Mouse (Mus musculus) limb, embryonic 14.5 days (tissue): Measurements from ENCODE around the gene Olfr1089. TPM values are rescaled to one million over a fixed set of nuclear protein-coding genes. Genes with fewer than 3 reads are reported as not detected.

Source experiments
- ATAC-seq: fragments of 200-750 bp; cut with Nextera tagmentation; 2 replicates; pipeline ENCODE4 v1.8.0; 2017; ENCODE audit warnings: low read depth, moderate number of reproducible peaks, moderate TSS enrichment; ENCODE audit not compliant: low FRiP score
- DNase-seq: peaks from one replicate; pipeline ENCODE4 v3.0.0-alpha.2; 2015; ENCODE audit warnings: low spot score
- H3K27ac ChIP-seq: fragments of 300-500 bp; sonication (generic); replicated peaks from 2 replicates; pipeline ENCODE4 v1.5.1; 2014; ENCODE audit warnings: low read depth, mild to moderate bottlenecking, low read length, moderate library complexity, mixed read lengths
- H3K27me3 ChIP-seq: fragments of 300-500 bp; sonication (generic); 2 replicates; pipeline ENCODE4 v1.6.1; 2014; ENCODE audit warnings: low read length, mixed read lengths; ENCODE audit not compliant: control insufficient read depth, insufficient read depth
- H3K36me3 ChIP-seq: fragments of 300-500 bp; sonication (generic); 2 replicates; pipeline ENCODE4 v1.6.1; 2014; ENCODE audit warnings: mild to moderate bottlenecking, low read length, moderate library complexity, mixed read lengths; ENCODE audit not compliant: control insufficient read depth, insufficient read depth
- H3K4me1 ChIP-seq: fragments of 300-500 bp; sonication (generic); 2 replicates; pipeline ENCODE4 v1.6.1; 2014; ENCODE audit warnings: antibody characterized with exemption, low read length, mixed read lengths; ENCODE audit not compliant: control insufficient read depth, insufficient read depth
- H3K4me2 ChIP-seq: fragments of 300-500 bp; sonication (generic); replicated peaks from 2 replicates; pipeline ENCODE4 v1.6.1; 2014; ENCODE audit warnings: low read depth, mild to moderate bottlenecking, low read length, moderate library complexity; ENCODE audit not compliant: severe bottlenecking
- H3K4me3 ChIP-seq: fragments of 300-500 bp; sonication (generic); replicated peaks from 2 replicates; pipeline ENCODE4 v1.5.1; 2014; ENCODE audit warnings: low read length
- H3K9ac ChIP-seq: fragments of 300-500 bp; sonication (generic); 2 replicates; pipeline ENCODE4 v1.6.1; 2014; ENCODE audit warnings: mild to moderate bottlenecking, low read depth, low read length, moderate library complexity; ENCODE audit not compliant: severe bottlenecking
- H3K9me3 ChIP-seq: fragments of 300-500 bp; sonication (generic); 2 replicates; pipeline ENCODE4 v1.6.1; 2016; ENCODE audit warnings: low read length; ENCODE audit not compliant: control insufficient read depth
- POLR2A ChIP-seq: fragments of 200-500 bp; IDR thresholded peaks from 2 replicates; pipeline ENCODE4 v1.8.0; 2012; ENCODE audit warnings: inconsistent platforms, mild to moderate bottlenecking, moderate library complexity, borderline replicate concordance; ENCODE audit not compliant: insufficient read depth, insufficient read length; ENCODE audit errors: extremely low read depth
- WGBS: fragments of 180-500 bp; shearing (Covaris S2); extraction: QIAGEN DNeasy Blood & Tissue Kit; methylation state at CpG from one replicate; pipeline ENCODE4 v1.1.7; 2014; 5-methylcytosine and 5-hydroxymethylcytosine counted together
- polyA plus RNA-seq, 2 experiments: library from polyadenylated mRNA; depleted of rRNA in 1 of 2; stranded (reverse) in 1 of 2; unstranded in 1 of 2; fragments of >200 nt; fragmentation: Nextera tagmentation in 1 of 2; extraction: Ambion mirVana in 1 of 2; gene quantifications; 2 replicates each; pipeline versions ENCODE4 v1.2.1 to v1.2.3; 2012 to 2014

The Olfr1089 gene
- polyA plus RNA-seq (2012; rRNA removed) (not detected in 2 replicates), polyA plus RNA-seq (2014; fragmentation: Nextera tagmentation; extraction: Ambion mirVana) (not detected in 2 replicates)

- Histone ChIP-seq H3K9ac (no peak within 1 kb of the TSS), H3K27me3 (no peaks in the 10 kb centered on the region), H3K4me3 (no peak within 1 kb of the TSS), H3K27ac (no peak within 1 kb of the TSS), H3K4me2 (no peak within 1 kb of the TSS), H3K36me3 (no peaks in the 10 kb centered on the region), H3K9me3 (no peaks in the 10 kb centered on the region), H3K4me1 (no peaks in the 10 kb centered on the region)
- ATAC-seq (no peak), DNase-seq (no peak)
- TF ChIP-seq POLR2A: no peak
These were observed at the start of gene Olfr1089 for GRCm38 (mm10) chr2:86733601-86734000. TSS of gene Olfr1089 (minus strand) at chr2:86733701.

GRCm38 (mm10) chr2:86782179-86782578 lies 48.7 kb upstream of the Olfr1089 start, which contains the start of gene Olfr1093:
TSS of gene Olfr1093 (plus strand) at chr2:86782479.
- no peak for TF ChIP-seq POLR2A
- no peak within 1 kb of the TSS for H3K4me2 ChIP-seq
- H3K36me3 ChIP-seq: no peaks in the 10 kb centered on the region
- H3K9ac ChIP-seq: no peak within 1 kb of the TSS
- DNase-seq (no peak), ATAC-seq (no peak)
- no peaks in the 10 kb centered on the region for H3K27me3 ChIP-seq
- 80% methylated on average over 2 of the region's 2 CpGs for WGBS
- no peak within 1 kb of the TSS for H3K4me3 ChIP-seq
- H3K27ac ChIP-seq: no peak within 1 kb of the TSS
- no peaks in the 10 kb centered on the region for H3K9me3 ChIP-seq
- H3K4me1 ChIP-seq: no peaks in the 10 kb centered on the region

GRCm38 (mm10) chr2:86761050-86761449 lies 27.5 kb upstream of the Olfr1089 start:
- no peak overlapping the region for H3K4me3 ChIP-seq
- no peaks in the 10 kb centered on the region for H3K9me3 ChIP-seq
- no peaks in the 10 kb centered on the region for H3K4me1 ChIP-seq
- DNase-seq (no peak), ATAC-seq (no peak)
- H3K36me3 ChIP-seq: no peaks in the 10 kb centered on the region
- no peak for TF ChIP-seq POLR2A
- 97% methylated on average over 6 of the region's 6 CpGs for WGBS
- no peak overlapping the region for H3K27ac ChIP-seq
- no peak overlapping the region for H3K4me2 ChIP-seq
- no peak overlapping the region for H3K9ac ChIP-seq
- no peaks in the 10 kb centered on the region for H3K27me3 ChIP-seq

- TF ChIP-seq POLR2A: no peak
- 82% methylated on average over 1 of the region's 1 CpGs for WGBS
- no peak for DNase-seq
- Histone ChIP-seq H3K4me2 (no peak within 1 kb of the TSS), H3K27me3 (no peaks in the 10 kb centered on the region), H3K27ac (no peak within 1 kb of the TSS), H3K4me1 (no peaks in the 10 kb centered on the region), H3K4me3 (no peak within 1 kb of the TSS), H3K9ac (no peak within 1 kb of the TSS), H3K9me3 (no peaks in the 10 kb centered on the region), H3K36me3 (no peaks in the 10 kb centered on the region)
- no peak for ATAC-seq
These were observed 25.4 kb upstream of the Olfr1089 start, which contains the start of gene Olfr1090 for GRCm38 (mm10) chr2:86758893-86759292. TSS of gene Olfr1090 (minus strand) at chr2:86758993.

GRCm38 (mm10) chr2:86698295-86698694 lies 35.2 kb downstream of the Olfr1089 start, which contains the start of gene Olfr1087:
TSS of gene Olfr1087 (minus strand) at chr2:86698395.
- Histone ChIP-seq H3K27ac (no peak within 1 kb of the TSS), H3K27me3 (no peaks in the 10 kb centered on the region), H3K9me3 (no peaks in the 10 kb centered on the region), H3K4me2 (no peak within 1 kb of the TSS), H3K4me1 (no peaks in the 10 kb centered on the region), H3K9ac (no peak within 1 kb of the TSS), H3K4me3 (no peak within 1 kb of the TSS), H3K36me3 (no peaks in the 10 kb centered on the region)
- ATAC-seq (no peak), DNase-seq (no peak)
- no peak for TF ChIP-seq POLR2A

Other genes with a start within 250 kb of the Olfr1089 start
- gene Olfr228, start 246.3 kb downstream of the Olfr1089 start, polyA plus RNA-seq (2012; rRNA removed): not detected in 2 replicates
- not detected in 2 replicates for gene Olfr228, start 246.3 kb downstream of the Olfr1089 start, polyA plus RNA-seq (2014; fragmentation: Nextera tagmentation; extraction: Ambion mirVana)
- gene Olfr1076, start 225.2 kb downstream of the Olfr1089 start, polyA plus RNA-seq (2012; rRNA removed): not detected in 2 replicates
- gene Olfr1076, start 225.2 kb downstream of the Olfr1089 start, polyA plus RNA-seq (2014; fragmentation: Nextera tagmentation; extraction: Ambion mirVana): not detected in 2 replicates
- not detected in 2 replicates for gene Olfr1079, start 191.2 kb downstream of the Olfr1089 start, polyA plus RNA-seq (2012; rRNA removed)
- not detected in 2 replicates for gene Olfr1079, start 191.2 kb downstream of the Olfr1089 start, polyA plus RNA-seq (2014; fragmentation: Nextera tagmentation; extraction: Ambion mirVana)
- gene Olfr1080, start 175.5 kb downstream of the Olfr1089 start, polyA plus RNA-seq (2012; rRNA removed): not detected in 2 replicates
- not detected in 2 replicates for gene Olfr1080, start 175.5 kb downstream of the Olfr1089 start, polyA plus RNA-seq (2014; fragmentation: Nextera tagmentation; extraction: Ambion mirVana)
- gene Olfr1082, start 134.7 kb downstream of the Olfr1089 start, polyA plus RNA-seq (2012; rRNA removed): not detected in 2 replicates
- not detected in 2 replicates for gene Olfr1082, start 134.7 kb downstream of the Olfr1089 start, polyA plus RNA-seq (2014; fragmentation: Nextera tagmentation; extraction: Ambion mirVana)
- not detected in 2 replicates for gene Olfr1084, start 94.0 kb downstream of the Olfr1089 start, polyA plus RNA-seq (2012; rRNA removed)
- not detected in 2 replicates for gene Olfr1084, start 94.0 kb downstream of the Olfr1089 start, polyA plus RNA-seq (2014; fragmentation: Nextera tagmentation; extraction: Ambion mirVana)
- not detected in 2 replicates for gene Olfr1085, start 71.7 kb downstream of the Olfr1089 start, polyA plus RNA-seq (2012; rRNA removed)
- not detected in 2 replicates for gene Olfr1085, start 71.7 kb downstream of the Olfr1089 start, polyA plus RNA-seq (2014; fragmentation: Nextera tagmentation; extraction: Ambion mirVana)
- not detected in 2 replicates for gene Olfr1086, start 53.6 kb downstream of the Olfr1089 start, polyA plus RNA-seq (2012; rRNA removed)
- gene Olfr1086, start 53.6 kb downstream of the Olfr1089 start, polyA plus RNA-seq (2014; fragmentation: Nextera tagmentation; extraction: Ambion mirVana): not detected in 2 replicates
- not detected in 2 replicates for gene Olfr1087, start 35.3 kb downstream of the Olfr1089 start, polyA plus RNA-seq (2012; rRNA removed)
- gene Olfr1087, start 35.3 kb downstream of the Olfr1089 start, polyA plus RNA-seq (2014; fragmentation: Nextera tagmentation; extraction: Ambion mirVana): not detected in 2 replicates
- not detected in 2 replicates for gene Olfr1090, start 25.3 kb upstream of the Olfr1089 start, polyA plus RNA-seq (2012; rRNA removed)
- gene Olfr1090, start 25.3 kb upstream of the Olfr1089 start, polyA plus RNA-seq (2014; fragmentation: Nextera tagmentation; extraction: Ambion mirVana): not detected in 2 replicates
- gene Olfr1093, start 48.8 kb upstream of the Olfr1089 start, polyA plus RNA-seq (2012; rRNA removed): not detected in 2 replicates
- not detected in 2 replicates for gene Olfr1093, start 48.8 kb upstream of the Olfr1089 start, polyA plus RNA-seq (2014; fragmentation: Nextera tagmentation; extraction: Ambion mirVana)
- not detected in 2 replicates for gene Olfr141, start 76.3 kb upstream of the Olfr1089 start, polyA plus RNA-seq (2012; rRNA removed)
- gene Olfr141, start 76.3 kb upstream of the Olfr1089 start, polyA plus RNA-seq (2014; fragmentation: Nextera tagmentation; extraction: Ambion mirVana): not detected in 2 replicates
- gene Olfr1094, start 91.0 kb upstream of the Olfr1089 start, polyA plus RNA-seq (2012; rRNA removed): not detected in 2 replicates
- not detected in 2 replicates for gene Olfr1094, start 91.0 kb upstream of the Olfr1089 start, polyA plus RNA-seq (2014; fragmentation: Nextera tagmentation; extraction: Ambion mirVana)
- gene Olfr1095, start 118.0 kb upstream of the Olfr1089 start, polyA plus RNA-seq (2012; rRNA removed): not detected in 2 replicates
- not detected in 2 replicates for gene Olfr1095, start 118.0 kb upstream of the Olfr1089 start, polyA plus RNA-seq (2014; fragmentation: Nextera tagmentation; extraction: Ambion mirVana)
- not detected in 2 replicates for gene Gm13723, start 141.1 kb upstream of the Olfr1089 start, polyA plus RNA-seq (2012; rRNA removed)
- gene Gm13723, start 141.1 kb upstream of the Olfr1089 start, polyA plus RNA-seq (2014; fragmentation: Nextera tagmentation; extraction: Ambion mirVana): not detected in 2 replicates
- gene Olfr1097, start 158.5 kb upstream of the Olfr1089 start, polyA plus RNA-seq (2012; rRNA removed): not detected in 2 replicates
- gene Olfr1097, start 158.5 kb upstream of the Olfr1089 start, polyA plus RNA-seq (2014; fragmentation: Nextera tagmentation; extraction: Ambion mirVana): not detected in 2 replicates
- not detected in 2 replicates for gene Olfr1098, start 190.8 kb upstream of the Olfr1089 start, polyA plus RNA-seq (2012; rRNA removed)
- not detected in 2 replicates for gene Olfr1098, start 190.8 kb upstream of the Olfr1089 start, polyA plus RNA-seq (2014; fragmentation: Nextera tagmentation; extraction: Ambion mirVana)
- not detected in 2 replicates for gene Olfr1099, start 227.0 kb upstream of the Olfr1089 start, polyA plus RNA-seq (2012; rRNA removed)
- gene Olfr1099, start 227.0 kb upstream of the Olfr1089 start, polyA plus RNA-seq (2014; fragmentation: Nextera tagmentation; extraction: Ambion mirVana): not detected in 2 replicates
- gene Olfr1100, start 246.3 kb upstream of the Olfr1089 start, polyA plus RNA-seq (2012; rRNA removed): not detected in 2 replicates
- not detected in 2 replicates for gene Olfr1100, start 246.3 kb upstream of the Olfr1089 start, polyA plus RNA-seq (2014; fragmentation: Nextera tagmentation; extraction: Ambion mirVana)